Mouse (Mus musculus) neutrophil, adult 5-6 weeks (primary cell): Measurements from ENCODE around the gene Pip5kl1. TPM values are rescaled to one million over a fixed set of nuclear protein-coding genes. Genes with fewer than 3 reads are reported as not detected.

Experiments used
- ATAC-seq: fragments of 151-379, 151-347 bp; 2 replicates; pipeline ENCODE4 v1.8.0; 2017; ENCODE audit warnings: mild to moderate bottlenecking, moderate TSS enrichment; ENCODE audit not compliant: insufficient number of reproducible peaks, poor library complexity, low FRiP score, severe bottlenecking; ENCODE audit errors: extremely low read depth
- total RNA-seq: library from RNA; stranded (forward); fragments of 200-1000 nt; gene quantifications from 2 replicates; pipeline ENCODE4 v1.2.3, GENCODE M21; 2017

The Pip5kl1 gene
- 1.3 and 1.4 TPM in 2 replicates for total RNA-seq

DNA sequence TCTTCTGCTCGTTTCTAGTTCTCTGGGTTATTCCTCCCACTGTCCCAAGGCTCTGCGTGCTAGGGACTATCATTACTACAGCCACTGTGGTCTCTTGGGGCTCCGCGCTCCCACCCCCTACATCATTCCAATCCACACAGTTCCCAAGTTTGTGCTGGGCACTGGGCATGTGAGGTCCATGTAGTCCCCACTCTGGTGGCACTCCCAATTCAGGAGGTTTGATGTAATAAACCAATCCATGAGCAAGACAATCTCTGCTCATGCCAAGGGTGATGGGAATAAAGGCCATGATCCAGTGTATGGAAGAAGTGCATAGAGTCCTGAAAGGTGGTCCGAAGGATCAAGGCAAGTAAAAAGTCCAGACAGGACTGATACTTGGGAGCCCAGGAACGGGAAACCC is at the start of gene Pip5kl1:
TSS of gene Pip5kl1 (plus strand) at position 301 of the 400 bp plus-strand sequence.
- no peak for ATAC-seq

DNA sequence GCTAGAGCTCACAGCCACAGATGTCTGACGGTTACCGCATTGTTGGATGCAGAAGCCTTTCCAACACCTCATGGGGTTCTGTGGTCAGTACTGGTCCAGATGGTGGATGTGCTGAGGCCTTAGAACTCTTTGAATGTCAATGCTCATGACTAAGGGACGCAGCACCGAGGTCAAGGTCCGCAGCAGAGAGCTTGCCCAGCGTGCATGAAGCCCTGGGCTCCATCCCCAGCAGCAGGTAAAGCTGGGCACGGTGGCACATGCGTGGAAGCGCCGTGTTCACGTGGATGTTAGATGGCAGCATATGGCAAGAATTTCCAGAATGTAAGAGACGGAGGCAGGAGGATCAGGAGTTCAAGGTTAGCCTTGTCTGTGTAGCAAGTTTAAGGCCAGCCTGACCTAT is 48.8 kb upstream of the Pip5kl1 start:
- no peak for ATAC-seq

DNA sequence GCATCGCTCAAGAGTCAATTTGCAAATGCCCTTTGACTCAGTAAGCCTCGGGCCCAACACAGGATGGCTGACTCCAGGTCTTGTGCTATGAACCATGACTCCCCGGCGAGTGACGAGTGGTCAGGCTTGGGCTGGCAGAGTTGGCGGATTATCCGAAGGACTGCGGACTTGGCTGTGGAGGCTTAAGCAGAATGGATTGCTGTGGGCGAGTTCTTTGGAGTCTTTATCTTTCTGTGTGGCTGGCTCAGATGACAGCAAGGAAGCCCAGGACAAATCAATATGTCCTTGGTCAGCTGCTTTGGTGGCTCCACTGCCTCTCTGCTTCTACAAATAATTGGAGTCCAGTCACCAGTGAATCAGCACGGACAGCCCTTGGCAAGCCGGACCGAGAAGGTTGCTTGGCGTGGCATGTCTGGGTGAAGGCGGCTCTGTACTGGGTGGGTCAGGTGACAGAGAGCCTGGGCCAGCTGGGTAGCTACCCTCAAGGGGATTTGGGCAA is 47.1 kb upstream of the Pip5kl1 start:
- no peak for ATAC-seq

DNA sequence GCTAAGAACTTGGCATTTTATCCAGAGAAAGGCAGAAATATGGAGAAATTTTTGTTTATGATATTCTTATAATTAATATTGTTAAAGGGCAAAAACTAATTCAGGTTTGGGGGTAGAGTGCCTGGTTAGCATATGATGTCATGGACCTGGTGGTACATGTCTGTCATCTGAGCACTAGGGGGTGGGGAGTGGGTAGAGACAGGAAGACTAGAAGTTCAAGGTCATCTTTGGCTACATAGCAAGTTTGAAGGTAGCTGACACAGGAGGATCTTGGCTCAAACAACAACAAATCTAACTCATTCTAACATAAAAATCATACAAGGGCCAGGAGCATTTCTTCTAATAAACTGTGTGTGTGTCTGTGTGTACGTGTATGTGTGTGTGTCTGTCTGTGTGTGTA is 46.3 kb upstream of the Pip5kl1 start:
- ATAC-seq = no peak

DNA sequence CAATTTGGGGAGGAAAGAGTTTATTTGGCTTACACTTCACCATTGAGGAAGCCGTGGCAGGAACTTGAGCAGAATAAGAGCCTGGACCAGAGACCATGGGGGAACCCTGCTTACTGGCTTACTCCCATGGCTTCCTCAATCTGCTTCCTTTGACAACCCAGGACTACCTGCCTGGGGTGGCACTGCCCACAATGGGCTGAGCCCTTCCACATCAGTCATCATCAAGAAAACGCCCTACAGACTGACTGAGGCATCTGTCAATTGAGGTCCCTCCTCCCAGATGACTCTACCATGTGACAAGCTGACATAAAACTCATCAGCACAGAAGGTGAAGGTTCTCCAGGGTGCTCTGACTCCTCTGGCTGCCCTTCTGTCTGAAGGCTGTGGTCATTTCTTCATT is 44.1 kb upstream of the Pip5kl1 start:
- no peak for ATAC-seq

DNA sequence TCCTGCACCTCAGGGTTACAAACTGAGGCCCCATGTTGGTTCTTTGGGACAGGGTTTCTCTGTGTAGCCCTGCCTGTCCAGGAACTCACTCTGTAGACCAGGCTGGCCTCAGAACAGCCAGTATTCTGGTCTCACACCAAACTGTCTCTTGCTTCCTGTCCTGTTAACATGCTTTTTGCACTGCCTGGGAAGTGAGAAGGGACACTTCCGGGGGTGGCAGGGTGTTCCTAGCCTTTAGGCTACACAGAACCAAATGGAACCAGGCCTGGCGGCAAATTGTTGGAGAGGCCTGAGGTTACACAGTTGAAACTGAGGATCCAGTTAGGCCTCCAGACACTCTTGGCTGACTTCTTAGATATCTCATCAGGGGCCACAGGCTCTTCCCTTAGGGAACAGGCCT is 41.4 kb upstream of the Pip5kl1 start:
- no peak for ATAC-seq

DNA sequence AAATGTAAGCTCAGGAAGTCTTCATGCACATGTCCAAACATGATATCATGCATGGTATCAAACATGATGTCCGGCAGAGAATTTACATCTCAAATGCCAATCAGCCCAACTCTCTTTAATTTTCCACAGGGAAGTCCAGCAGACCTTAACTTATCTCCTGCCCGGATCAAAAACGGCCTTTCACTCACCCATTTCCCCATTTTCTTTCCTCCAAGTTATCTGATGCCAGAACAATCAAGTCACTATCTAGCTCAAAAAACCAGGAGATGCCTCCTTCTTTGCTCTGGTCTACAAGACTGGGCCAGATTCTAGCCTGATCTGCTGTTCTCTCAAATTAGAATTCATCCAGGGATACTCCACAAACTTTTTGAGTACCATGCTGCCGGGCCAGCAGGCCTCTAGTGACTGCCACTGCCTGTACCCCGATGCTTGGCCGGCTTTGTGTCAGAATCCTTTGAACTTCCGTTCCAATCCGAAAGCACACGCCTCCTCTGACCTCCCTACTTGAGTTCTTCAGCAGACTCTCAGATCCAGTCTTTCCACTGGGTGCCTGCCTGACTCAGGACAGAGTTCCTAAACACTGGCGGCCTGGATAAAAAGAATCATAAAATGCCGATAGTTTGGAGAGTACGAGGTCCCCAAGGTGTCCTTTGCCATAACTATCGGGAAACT is 40.4 kb upstream of the Pip5kl1 start:
- ATAC-seq = no peak

DNA sequence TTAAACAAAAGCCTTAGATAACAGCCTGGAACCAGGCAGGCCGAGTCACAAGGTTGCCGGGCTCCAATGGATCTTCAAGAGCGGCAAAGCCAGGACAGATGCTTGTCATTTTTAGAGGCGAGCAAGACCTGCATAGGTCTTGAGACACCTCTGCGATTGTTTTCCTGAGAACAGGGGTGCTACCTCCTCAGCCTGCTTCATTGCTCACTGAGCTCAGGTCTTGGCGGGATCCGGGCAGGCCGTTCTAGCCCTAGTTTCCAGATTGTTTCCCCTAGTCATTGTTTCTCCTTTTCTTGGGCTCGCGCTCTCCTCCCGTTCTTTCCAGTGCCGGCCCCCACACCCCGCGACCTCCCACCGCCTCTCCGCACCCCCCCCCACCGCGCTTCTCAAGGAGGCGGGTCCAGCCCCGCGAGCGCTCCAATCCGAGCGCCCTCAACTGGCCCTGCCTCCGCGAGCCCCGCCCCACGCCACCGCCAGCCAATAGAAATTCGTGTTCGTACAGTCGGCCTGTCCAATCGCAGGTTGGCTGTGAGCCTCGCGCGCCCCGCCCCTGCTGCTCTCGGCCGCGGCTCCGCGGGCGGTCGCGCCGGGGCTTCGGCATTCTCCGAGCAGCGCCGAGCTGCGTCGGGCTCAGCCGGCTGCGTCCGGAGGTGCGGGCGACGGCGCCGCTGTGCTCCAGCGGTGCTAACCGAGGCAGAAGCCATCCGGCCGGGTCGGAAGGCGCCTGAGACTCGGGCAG is 39.7 kb upstream of the Pip5kl1 start, which contains the start of gene Fam102a:
TSS of gene Fam102a (plus strand) at position 600 of the 739 bp plus-strand sequence.
- ATAC-seq = peak; percentile 76

DNA sequence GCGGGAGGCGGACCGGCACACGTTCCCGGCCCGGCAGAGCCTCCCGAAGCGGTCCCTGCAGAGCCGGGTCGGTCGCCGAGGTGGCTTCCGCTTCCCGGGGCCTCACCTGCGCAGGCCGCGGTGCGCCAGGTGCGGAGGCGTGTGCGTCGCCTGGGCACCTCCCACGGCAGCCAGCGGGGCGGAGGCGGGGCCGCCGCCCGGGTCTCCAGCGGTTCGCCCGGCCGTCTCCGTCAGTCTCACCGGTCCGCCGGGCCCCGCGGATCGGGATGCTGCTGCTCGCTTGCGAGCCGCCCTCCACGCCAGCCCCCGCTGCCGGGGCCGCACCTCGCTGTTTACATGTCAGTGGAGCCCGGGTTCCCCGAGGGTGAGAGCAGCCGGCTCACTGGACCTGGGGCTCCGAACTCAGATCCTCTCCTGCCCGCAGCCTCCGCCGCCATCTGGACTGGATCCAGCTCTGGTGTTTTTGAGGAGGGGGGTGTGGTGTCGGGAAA is 39.1 kb upstream of the Pip5kl1 start:
- no peak for ATAC-seq

DNA sequence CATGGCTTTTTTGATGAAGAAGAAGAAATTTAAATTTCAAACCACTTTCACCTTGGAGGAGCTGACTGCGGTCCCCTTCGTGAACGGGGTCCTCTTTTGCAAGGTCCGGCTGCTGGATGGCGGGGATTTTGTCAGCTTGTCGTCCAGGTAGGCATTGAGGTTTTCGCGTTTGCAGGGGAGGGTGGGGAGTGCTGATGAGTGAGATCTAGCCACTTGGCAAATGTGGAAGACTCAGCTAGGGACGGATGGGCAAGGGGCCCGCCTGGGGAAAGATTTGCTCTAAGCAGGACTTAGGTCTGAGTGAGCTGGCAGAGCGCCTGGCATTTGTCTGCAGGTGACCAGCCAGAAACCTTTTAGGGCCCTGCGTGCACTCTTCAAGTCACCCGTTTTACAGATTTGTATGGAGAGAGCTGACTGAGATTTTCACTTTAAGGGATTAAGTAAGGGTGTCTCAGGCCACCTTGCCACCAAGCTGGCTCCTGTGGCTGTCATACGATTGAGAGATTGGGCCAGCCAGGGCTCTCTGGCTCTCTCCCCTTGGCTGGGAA is 38.4 kb upstream of the Pip5kl1 start:
- no peak for ATAC-seq

DNA sequence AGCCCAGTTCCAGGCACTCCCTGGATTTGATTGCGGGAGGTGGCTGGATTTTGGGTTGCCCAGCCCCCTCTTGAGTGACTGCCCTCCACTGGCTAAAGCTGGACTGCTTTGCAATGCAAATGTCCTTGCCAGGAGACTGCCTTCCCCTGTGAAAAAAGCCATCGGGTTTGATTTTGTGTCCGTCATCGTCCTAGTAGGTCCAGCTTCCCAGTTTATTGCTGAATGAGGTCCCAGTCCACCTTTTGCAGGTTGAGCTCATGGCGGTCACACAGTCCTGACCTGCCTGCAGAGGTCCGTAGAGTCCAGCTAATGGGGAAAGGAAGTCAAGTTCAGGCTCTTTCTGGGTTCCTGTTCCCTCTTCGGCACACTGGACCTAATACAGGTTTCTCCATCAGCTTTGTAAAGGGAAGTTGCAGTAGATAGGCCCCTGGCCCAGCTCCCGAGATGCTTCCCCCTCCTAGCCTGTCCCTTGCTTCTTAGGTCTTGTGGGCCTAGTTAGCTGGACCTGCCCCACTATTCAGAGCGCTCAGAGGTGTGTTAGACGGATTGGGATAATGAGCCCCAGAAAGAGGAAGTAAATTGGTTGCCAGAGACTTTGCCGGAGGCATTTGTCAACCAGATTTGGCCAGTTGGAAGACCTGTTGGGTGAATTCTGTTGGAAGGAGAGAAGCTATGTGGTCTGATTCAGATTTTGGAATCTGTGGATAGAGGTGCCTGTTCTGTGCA is 37.8 kb upstream of the Pip5kl1 start:
- ATAC-seq = peak; percentile 45

DNA sequence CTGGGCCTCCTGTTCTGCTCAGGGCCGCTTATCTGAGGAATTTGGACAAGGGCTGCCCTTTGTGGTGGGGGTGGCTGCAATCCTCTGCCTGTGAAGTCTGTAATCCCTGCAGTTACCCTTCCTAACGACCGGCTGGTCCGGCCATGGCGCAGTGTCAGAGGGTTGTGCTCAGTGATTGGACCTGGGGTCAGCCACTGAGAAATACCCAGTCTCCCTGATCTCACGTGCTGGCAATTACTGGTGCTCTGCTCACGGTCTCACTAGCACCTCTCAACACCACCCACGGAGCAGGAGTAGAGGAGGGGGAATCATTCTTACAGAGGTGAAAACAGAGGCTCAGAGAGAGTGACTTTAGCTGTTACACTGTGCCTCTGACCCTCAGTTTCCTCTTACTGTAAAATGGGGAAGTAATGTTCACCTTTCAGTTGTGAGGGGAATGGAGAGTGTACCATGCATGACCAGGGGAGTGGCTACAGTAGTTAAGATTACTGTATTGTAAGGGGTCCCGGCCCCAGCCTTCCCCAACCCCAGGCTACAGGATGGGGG is 37.2 kb upstream of the Pip5kl1 start:
- peak; percentile 48 for ATAC-seq

DNA sequence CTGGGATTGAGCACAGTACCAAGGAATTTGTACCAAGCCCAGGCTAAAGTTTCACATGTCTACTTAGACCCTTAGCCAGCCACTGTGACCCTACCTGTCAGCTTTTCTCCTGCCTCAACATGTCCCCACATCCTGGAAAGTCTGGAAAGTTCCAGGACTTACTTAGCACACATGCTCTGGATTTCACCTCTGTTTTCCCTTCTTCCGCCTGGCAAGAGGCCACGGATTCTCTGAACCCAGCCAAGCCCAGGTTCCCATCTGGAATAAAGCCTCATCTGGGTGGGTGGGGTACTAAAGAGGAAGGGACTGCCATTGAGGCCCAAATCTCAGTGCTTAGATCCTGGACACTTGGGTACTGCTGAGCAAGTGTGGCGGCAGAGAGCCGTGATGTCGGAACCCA is 36.7 kb upstream of the Pip5kl1 start:
- no peak for ATAC-seq

DNA sequence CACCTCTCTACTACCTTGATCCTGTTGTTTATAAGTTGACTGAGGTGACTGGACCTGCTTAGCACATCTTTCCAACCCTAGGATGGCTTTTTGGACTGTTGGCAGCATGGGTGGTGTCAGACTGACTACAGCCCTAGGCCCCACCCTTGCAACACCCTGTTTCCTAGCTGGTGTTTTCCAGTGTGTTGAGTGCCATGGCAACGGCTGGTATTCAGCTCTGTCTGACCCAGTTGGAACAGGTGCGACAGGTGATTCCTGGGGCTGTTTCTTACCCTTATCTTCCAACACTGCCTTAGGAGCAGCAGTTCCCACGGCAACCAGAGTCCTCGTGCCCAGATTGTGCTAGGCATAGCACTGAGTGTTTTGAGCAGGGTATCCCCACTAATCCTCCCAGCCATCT is 36.1 kb upstream of the Pip5kl1 start:
- no peak for ATAC-seq

DNA sequence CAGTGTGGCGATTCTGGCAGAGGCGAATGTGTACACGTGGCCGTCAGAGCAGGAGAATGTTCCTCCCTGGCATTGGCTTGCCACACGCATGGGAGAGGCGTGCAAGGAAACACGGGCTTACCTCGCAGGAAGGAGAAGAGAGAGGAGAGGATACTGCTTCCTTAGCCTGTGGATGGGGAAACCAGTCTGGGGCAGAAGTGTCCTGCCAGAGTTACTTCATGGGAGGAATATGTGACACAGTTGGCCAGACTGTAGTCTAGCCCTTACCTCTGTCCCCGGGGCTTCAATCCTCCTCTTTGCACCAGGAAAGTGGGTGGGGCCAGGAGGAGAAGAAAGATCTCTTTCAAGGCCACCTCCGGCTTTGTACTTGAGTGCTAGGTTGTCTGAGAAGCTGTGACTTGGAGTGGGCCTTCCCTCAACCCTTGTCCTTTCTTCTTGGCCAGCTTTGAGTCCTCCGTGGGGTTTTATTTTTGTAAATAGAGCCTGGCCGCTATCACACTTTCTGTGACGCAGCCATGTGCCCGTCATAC is 35.1 kb upstream of the Pip5kl1 start:
- ATAC-seq = no peak

DNA sequence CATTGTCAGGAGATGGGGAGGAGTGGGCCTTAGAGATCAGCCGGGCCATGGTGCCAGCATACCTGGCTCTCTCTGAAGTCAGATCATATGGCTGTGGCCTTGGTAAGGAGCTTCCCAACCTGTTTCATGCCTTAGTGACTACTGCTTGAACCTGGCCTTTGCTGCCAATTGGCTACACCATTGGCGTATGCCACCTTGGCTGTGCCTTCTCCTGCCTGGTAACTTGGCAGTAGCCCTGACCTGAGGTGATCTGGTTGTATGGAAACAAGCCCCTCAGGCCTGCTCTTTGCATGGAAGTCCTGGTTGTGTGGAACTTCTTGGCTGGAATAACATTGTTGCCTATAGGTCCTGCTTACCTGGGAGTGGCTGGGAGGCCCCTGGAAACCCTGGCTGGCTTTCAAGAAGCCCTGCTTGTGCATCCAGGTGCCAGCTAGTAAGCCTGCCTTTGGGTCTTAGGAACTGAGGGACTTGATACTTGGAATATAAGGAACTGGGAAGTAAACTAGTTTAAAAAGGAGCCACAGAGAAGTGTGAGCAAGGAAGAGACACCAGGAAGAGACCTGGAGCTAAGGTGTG is 33.2 kb upstream of the Pip5kl1 start:
- no peak for ATAC-seq

DNA sequence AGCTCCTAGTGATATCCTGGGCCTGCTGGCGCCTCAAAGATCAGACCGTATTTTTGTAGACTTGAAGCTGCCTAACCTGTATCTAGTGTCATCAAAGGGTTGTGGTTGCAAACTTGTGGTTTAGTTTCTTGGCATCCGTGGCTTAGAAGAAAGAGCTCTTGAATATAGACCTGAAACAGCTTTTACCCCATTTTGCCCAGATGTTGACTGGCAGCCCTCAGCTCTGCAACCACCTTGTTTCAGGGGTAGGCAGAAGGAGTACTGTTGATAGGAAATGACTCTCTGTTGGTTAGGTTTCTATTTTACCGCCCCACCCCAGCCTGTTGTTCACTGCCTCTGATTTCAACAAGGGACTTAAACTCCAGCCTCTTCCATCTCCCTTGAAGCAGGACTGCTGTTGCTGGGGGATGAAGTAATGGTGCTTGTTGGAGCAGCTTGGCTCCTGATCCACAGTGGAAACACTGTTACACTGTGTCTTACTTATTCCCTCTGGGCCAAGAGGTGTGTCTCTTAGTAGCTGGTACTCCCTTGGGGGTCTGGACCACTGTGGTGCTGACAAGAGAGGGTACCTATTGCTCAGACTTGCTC is 32.5 kb upstream of the Pip5kl1 start:
- ATAC-seq = peak; percentile 14; the same call in 1 of the 2 replicates

DNA sequence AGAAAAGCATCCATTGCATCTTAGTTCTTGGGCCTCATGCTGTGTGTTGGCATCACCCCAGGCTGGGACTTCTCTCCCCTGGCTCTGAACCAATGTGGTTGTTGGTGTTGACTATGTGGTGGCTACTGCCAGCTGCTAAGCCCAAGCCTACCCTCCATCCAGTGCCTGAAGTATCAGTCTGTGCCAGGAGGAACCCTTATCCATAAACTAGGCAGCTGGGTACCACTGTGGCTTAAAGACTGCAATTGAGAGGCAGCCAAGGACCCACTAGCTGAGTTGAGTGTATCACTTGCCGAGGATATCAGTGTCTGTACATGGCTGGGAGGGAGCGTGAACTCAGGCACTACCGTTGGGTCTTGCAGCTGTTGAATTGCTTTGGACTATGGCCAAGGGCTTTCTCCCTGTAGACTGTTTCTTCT is 31.6 kb upstream of the Pip5kl1 start:
- ATAC-seq = no peak
